Mouse (Mus musculus) cortical plate, adult 2 months (tissue): ENCODE data around the gene Nudt16l1.

ENCODE experiments used
- CTCF ChIP-seq: fragments of 200-500 bp; IDR thresholded peaks from 2 replicates; pipeline ENCODE4 v1.5.1; 2011; ENCODE audit warnings: mild to moderate bottlenecking, control low read depth, low read length; ENCODE audit not compliant: insufficient read depth; ENCODE audit errors: extremely low read depth
- POLR2A ChIP-seq: fragments of 200-500 bp; IDR thresholded peaks from 2 replicates; pipeline ENCODE4 v1.6.1; 2011; ENCODE audit warnings: mild to moderate bottlenecking, low read length, control low read depth; ENCODE audit not compliant: insufficient read depth; ENCODE audit errors: extremely low read depth

- no peak for TF ChIP-seq POLR2A
- TF ChIP-seq CTCF, result no peak
These were observed 30.7 kb downstream of the Nudt16l1 start for GRCm38 (mm10) chr16:4969055-4969843.
